Mouse (Mus musculus) limb, embryonic 15.5 days (tissue): ENCODE data around the gene Akap7. TPM values are rescaled to one million over a fixed set of nuclear protein-coding genes. Genes with fewer than 3 reads are reported as not detected.

Experiments used
- ATAC-seq: fragments of 200-750 bp; cut with Nextera tagmentation; 2 replicates; pipeline ENCODE4 v1.8.0; 2017; ENCODE audit warnings: low read depth, moderate TSS enrichment; ENCODE audit not compliant: insufficient number of reproducible peaks, low FRiP score, low TSS enrichment
- H3K27ac ChIP-seq: fragments of 300-500 bp; sonication (generic); 2 replicates; pipeline ENCODE4 v1.5.1; 2015; ENCODE audit warnings: moderate library complexity, mild to moderate bottlenecking, inconsistent platforms
- H3K27me3 ChIP-seq: fragments of 300-500 bp; sonication (generic); 2 replicates; pipeline ENCODE4 v1.6.1; 2015; ENCODE audit warnings: inconsistent platforms
- H3K36me3 ChIP-seq: fragments of 300-500 bp; sonication (generic); 2 replicates; pipeline ENCODE4 v1.6.1; 2015; ENCODE audit warnings: inconsistent platforms
- H3K4me1 ChIP-seq: fragments of 300-500 bp; sonication (generic); 2 replicates; pipeline ENCODE4 v1.6.1; 2015; ENCODE audit warnings: inconsistent platforms
- H3K4me2 ChIP-seq: fragments of 300-500 bp; sonication (generic); 2 replicates; pipeline ENCODE4 v1.6.1; 2015; ENCODE audit warnings: mild to moderate bottlenecking, inconsistent platforms
- H3K4me3 ChIP-seq: fragments of 300-500 bp; sonication (generic); 2 replicates; pipeline ENCODE4 v1.5.1; 2015; ENCODE audit warnings: mild to moderate bottlenecking, inconsistent platforms
- H3K9ac ChIP-seq: fragments of 300-500 bp; sonication (generic); 2 replicates; pipeline ENCODE4 v1.6.1; 2015; ENCODE audit warnings: inconsistent platforms
- H3K9me3 ChIP-seq: fragments of 300-500 bp; sonication (generic); 2 replicates; pipeline ENCODE4 v1.6.1; 2016; ENCODE audit warnings: inconsistent platforms
- WGBS: fragments of 180-500 bp; shearing (Covaris S2); methylation state at CpG from one replicate; pipeline ENCODE4 v1.1.7; 2015; 5-methylcytosine and 5-hydroxymethylcytosine counted together
- polyA plus RNA-seq: library from polyadenylated mRNA; unstranded; fragments of >200 nt; fragmentation: Nextera tagmentation; extraction: Ambion mirVana; gene quantifications from 2 replicates; pipeline ENCODE4 v1.2.1, GENCODE M21; 2015

The Akap7 gene
- polyA plus RNA-seq, result 13.7 and 14.0 TPM in 2 replicates

DNA sequence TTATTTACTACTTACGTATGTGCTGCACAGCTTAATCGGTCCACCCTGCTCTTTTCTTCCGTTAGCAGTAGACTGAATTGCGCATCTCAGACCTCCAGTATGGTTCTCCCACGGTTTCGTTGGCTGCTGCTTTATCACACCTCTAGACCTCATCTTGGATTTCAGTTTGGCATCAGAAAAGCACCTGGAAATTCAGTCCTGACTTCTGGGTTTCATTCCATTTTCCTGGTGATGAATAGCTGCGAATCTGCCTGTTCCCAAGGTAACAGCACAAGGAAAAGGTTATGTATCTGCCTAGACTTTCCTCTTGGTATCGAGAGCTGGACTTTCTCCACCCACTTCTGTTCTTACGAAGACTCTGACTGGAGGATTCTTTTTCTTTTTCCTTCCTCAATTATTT is at the start of gene Akap7:
TSS of gene Akap7 (minus strand) at position 101 of the 400 bp plus-strand sequence.
- H3K27ac ChIP-seq, result no peak within 1 kb of the TSS
- no peak for ATAC-seq
- no peaks in the 10 kb centered on the region for H3K9me3 ChIP-seq
- H3K4me3 ChIP-seq, result no peak within 1 kb of the TSS
- WGBS, result 73% methylated on average over 9 of the region's 9 CpGs
- no peaks in the 10 kb centered on the region for H3K4me1 ChIP-seq
- H3K27me3 ChIP-seq, result no peaks in the 10 kb centered on the region
- H3K36me3 ChIP-seq, result no peaks in the 10 kb centered on the region
- no peak within 1 kb of the TSS for H3K4me2 ChIP-seq
- H3K9ac ChIP-seq, result no peak within 1 kb of the TSS

GRCm38 (mm10) chr10:25354390-25354789 is 46.7 kb upstream of the Akap7 start:
- H3K9me3 ChIP-seq, result no peaks in the 10 kb centered on the region
- WGBS, result 83% methylated on average over 7 of the region's 7 CpGs
- H3K27ac ChIP-seq, result no peak overlapping the region
- H3K4me1 ChIP-seq, result 0 out of 2 replicates have a peak, but pooled peaks cover 5% of the 10 kb centered on the region
- H3K27me3 ChIP-seq, result no peaks in the 10 kb centered on the region
- no peak for ATAC-seq
- no peak overlapping the region for H3K9ac ChIP-seq
- no peaks in the 10 kb centered on the region for H3K36me3 ChIP-seq
- no peak overlapping the region for H3K4me2 ChIP-seq
- no peak overlapping the region for H3K4me3 ChIP-seq

DNA sequence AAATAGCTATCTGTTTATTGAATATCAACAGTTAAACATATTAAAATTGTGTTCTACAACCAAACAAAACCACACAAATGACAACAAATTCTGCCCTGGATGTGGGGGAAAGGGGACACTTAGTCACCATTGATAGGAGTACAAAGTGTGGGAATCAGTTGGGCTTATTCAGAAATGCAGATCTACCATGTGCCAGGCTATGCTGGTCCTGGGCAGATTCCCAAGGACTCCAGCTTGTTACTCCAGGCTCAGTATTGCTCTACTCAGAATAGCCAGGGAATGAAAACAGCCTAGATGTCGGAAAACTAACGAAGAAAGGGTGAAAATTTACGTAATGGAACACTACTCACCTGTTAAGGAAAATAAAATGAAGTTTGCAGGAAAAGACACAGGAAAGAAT is 46.3 kb upstream of the Akap7 start:
- Histone ChIP-seq H3K27me3 (no peaks in the 10 kb centered on the region), H3K4me3 (no peak overlapping the region), H3K36me3 (no peaks in the 10 kb centered on the region), H3K27ac (no peak overlapping the region), H3K9ac (no peak overlapping the region), H3K4me1 (0 out of 2 replicates have a peak, but pooled peaks cover 3% of the 10 kb centered on the region), H3K4me2 (no peak overlapping the region), H3K9me3 (no peaks in the 10 kb centered on the region)
- WGBS, result 93% methylated on average over 3 of the region's 3 CpGs
- ATAC-seq, result no peak

DNA sequence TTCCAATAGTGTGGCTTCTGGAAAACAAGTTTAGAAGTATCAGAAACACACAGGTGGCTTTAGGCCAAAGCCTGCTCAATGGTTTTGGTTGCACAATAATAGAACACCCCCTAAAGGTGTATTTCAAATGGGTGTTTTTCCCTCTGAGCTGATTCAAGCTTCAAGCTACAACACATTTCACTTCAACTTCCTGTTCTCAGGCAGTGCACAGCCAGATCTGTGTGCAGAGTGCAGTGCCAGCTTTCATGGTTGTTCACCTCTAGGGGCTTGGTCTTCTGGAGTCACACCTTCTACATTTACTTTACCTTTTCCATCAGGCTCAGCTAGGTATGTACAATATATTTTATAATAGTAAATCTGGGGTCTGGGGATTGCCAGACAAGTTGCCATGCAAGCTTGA is 35.1 kb upstream of the Akap7 start:
- Histone ChIP-seq H3K4me2 (no peak overlapping the region), H3K27ac (no peak overlapping the region), H3K27me3 (no peaks in the 10 kb centered on the region), H3K4me1 (no peaks in the 10 kb centered on the region), H3K9ac (no peak overlapping the region), H3K4me3 (no peak overlapping the region), H3K36me3 (no peaks in the 10 kb centered on the region), H3K9me3 (no peaks in the 10 kb centered on the region)
- no peak for ATAC-seq

- WGBS, result 94% methylated on average over 5 of the region's 5 CpGs
- no peak overlapping the region for H3K4me2 ChIP-seq
- H3K27ac ChIP-seq, result no peak overlapping the region
- H3K27me3 ChIP-seq, result no peaks in the 10 kb centered on the region
- H3K4me1 ChIP-seq, result no peaks in the 10 kb centered on the region
- no peaks in the 10 kb centered on the region for H3K9me3 ChIP-seq
- no peak overlapping the region for H3K9ac ChIP-seq
- H3K4me3 ChIP-seq, result no peak overlapping the region
- no peaks in the 10 kb centered on the region for H3K36me3 ChIP-seq
- no peak for ATAC-seq
Observed at GRCm38 (mm10) chr10:25340675-25341074, 33.0 kb upstream of the Akap7 start.

- ATAC-seq, result no peak
- WGBS, result 41% methylated on average over 4 of the region's 4 CpGs
- H3K4me2 ChIP-seq, result no peak overlapping the region
- no peaks in the 10 kb centered on the region for H3K36me3 ChIP-seq
- H3K9me3 ChIP-seq, result no peaks in the 10 kb centered on the region
- 0 out of 2 replicates have a peak, but pooled peaks cover 6% of the 10 kb centered on the region for H3K4me1 ChIP-seq
- no peak overlapping the region for H3K27ac ChIP-seq
- no peak overlapping the region for H3K4me3 ChIP-seq
- H3K27me3 ChIP-seq, result no peaks in the 10 kb centered on the region
- H3K9ac ChIP-seq, result no peak overlapping the region
Observed at GRCm38 (mm10) chr10:25333390-25334079, 25.9 kb upstream of the Akap7 start.

DNA sequence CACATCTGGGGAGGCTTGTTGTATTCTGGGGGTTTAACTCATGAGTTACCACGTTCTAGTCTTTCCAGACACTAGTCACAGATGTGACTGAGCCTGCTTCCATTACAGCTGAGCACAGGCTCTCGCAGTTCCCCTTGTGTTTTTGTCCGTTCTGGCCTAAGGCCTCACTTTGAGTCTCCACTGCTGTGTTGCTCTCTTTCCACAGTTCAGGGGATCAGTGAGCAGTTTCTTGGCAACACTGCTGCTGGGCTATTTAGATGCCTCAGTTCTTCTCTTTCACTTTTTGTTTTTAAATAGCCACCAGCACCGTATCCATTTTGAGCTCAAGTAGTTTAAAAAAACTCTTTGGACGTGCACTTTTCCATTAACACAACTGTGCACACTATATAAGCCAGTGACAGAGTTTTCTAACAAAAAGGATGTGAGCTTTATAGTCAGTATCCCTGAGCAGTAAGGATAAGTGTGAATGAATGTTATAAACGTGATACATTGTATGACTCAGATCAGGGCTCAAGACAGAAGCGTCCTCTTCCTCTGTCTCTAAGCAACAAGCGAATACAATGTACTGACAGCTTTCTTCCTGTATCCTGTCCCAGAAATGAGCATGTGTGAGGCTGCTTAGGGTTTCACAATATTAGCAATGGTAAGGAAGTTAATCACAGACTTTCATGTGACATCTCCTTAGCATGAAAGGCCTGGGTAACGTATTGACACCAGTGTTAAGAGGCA is 23.8 kb upstream of the Akap7 start:
- Histone ChIP-seq H3K9ac (no peak overlapping the region), H3K36me3 (no peaks in the 10 kb centered on the region), H3K27me3 (no peaks in the 10 kb centered on the region), H3K9me3 (no peaks in the 10 kb centered on the region), H3K4me3 (no peak overlapping the region), H3K4me1 (0 out of 2 replicates have a peak, but pooled peaks cover 6% of the 10 kb centered on the region), H3K4me2 (no peak overlapping the region), H3K27ac (peak overlapping the region; percentile 50; the same call in 1 of the 2 replicates)
- WGBS, result 66% methylated on average over 9 of the region's 9 CpGs
- no peak for ATAC-seq

DNA sequence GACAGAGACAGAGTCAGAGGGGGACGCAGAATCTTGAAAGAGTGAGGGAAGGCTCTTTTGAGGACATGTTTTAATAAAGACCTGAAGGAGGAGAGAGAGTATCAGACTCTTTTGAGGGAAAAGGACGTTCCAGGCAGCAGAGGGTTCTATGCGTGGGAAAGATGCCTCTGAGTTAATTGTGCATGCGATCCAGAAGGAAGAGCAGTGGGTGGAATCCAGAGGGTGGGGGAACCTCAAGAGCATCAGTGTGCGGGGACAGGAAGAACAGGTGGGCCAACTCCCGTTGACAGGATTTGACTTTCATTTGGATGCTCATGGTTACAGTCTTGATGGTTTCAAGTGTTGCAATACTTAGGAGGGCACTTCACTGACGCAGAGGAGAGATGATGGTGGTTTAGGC is 22.4 kb upstream of the Akap7 start:
- 88% methylated on average over 7 of the region's 7 CpGs for WGBS
- Histone ChIP-seq H3K27ac (no peak overlapping the region), H3K27me3 (no peaks in the 10 kb centered on the region), H3K9ac (no peak overlapping the region), H3K4me2 (no peak overlapping the region), H3K4me3 (no peak overlapping the region), H3K36me3 (no peaks in the 10 kb centered on the region), H3K4me1 (0 out of 2 replicates have a peak, but pooled peaks cover 6% of the 10 kb centered on the region), H3K9me3 (no peaks in the 10 kb centered on the region)
- ATAC-seq, result no peak

GRCm38 (mm10) chr10:25327511-25327910 is 19.8 kb upstream of the Akap7 start:
- no peaks in the 10 kb centered on the region for H3K36me3 ChIP-seq
- no peak overlapping the region for H3K9ac ChIP-seq
- no peak overlapping the region for H3K27ac ChIP-seq
- no peaks in the 10 kb centered on the region for H3K27me3 ChIP-seq
- H3K4me2 ChIP-seq, result no peak overlapping the region
- ATAC-seq, result no peak
- 79% methylated on average over 6 of the region's 6 CpGs for WGBS
- no peak overlapping the region for H3K4me3 ChIP-seq
- 0 out of 2 replicates have a peak, but pooled peaks cover 6% of the 10 kb centered on the region for H3K4me1 ChIP-seq
- no peaks in the 10 kb centered on the region for H3K9me3 ChIP-seq

- Histone ChIP-seq H3K4me3 (no peak overlapping the region), H3K4me1 (no peaks in the 10 kb centered on the region)
- ATAC-seq, result no peak
Observed at GRCm38 (mm10) chr10:25325690-25326089, 18.0 kb upstream of the Akap7 start.

DNA sequence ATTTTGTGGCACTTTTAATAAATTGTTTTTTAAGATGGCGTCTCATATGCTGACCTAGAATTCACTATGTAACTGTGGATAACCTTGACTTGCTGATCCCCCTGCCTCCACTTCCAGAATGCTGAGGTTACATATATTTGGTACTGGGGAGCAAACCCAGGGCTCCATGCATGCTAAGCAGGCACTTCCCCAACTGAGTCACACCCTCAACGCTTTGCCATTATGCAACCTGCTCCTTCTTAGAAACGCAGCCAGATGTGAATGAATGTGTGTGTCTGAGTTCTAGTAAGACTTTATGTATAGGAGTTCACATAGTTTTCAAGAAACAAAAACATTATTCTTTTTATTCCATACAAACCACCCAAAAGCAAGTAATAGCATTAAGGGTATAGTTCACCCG is 13.5 kb upstream of the Akap7 start:
- Histone ChIP-seq H3K9ac (no peak overlapping the region), H3K36me3 (no peaks in the 10 kb centered on the region), H3K9me3 (no peaks in the 10 kb centered on the region), H3K4me1 (no peaks in the 10 kb centered on the region), H3K4me3 (no peak overlapping the region), H3K27ac (no peak overlapping the region), H3K4me2 (no peak overlapping the region), H3K27me3 (no peaks in the 10 kb centered on the region)
- ATAC-seq, result no peak
- WGBS, result 77% methylated on average over 4 of the region's 4 CpGs

More at GRCm38 (mm10) chr10:25325690-25326089, 18.0 kb upstream of the Akap7 start:
- Histone ChIP-seq H3K9me3 (no peaks in the 10 kb centered on the region), H3K27ac (no peak overlapping the region), H3K36me3 (no peaks in the 10 kb centered on the region), H3K4me2 (no peak overlapping the region), H3K27me3 (no peaks in the 10 kb centered on the region), H3K9ac (no peak overlapping the region)
- WGBS, result 43% methylated on average over 4 of the region's 4 CpGs

DNA sequence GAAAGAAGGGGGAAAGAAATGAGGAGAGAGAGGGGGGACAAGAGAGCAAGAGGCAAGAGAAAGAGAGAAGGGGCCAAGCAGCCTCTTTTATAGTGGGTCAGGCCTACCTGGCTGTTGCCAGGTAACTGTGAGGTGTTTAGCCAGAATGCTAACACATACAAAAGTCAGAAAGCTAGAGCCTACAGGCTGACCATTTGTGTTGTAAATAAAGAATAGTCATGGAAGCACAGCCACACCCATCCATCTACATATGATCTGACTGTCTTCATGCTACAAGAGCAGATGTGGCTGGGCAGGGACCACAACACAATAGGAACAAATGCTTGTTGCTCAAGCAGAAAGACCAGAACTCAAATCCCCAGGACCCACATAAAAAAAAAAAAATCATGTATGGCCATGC is 11.9 kb upstream of the Akap7 start:
- no peaks in the 10 kb centered on the region for H3K9me3 ChIP-seq
- H3K4me2 ChIP-seq, result no peak overlapping the region
- no peaks in the 10 kb centered on the region for H3K27me3 ChIP-seq
- no peak for ATAC-seq
- H3K27ac ChIP-seq, result no peak overlapping the region
- H3K4me3 ChIP-seq, result no peak overlapping the region
- H3K9ac ChIP-seq, result no peak overlapping the region
- no peaks in the 10 kb centered on the region for H3K36me3 ChIP-seq
- no peaks in the 10 kb centered on the region for H3K4me1 ChIP-seq
